Mouse (Mus musculus) sigmoid colon, adult 10 weeks (tissue): ENCODE results near the gene Trim45. TPM values are rescaled to one million over a fixed set of nuclear protein-coding genes. Genes with fewer than 3 reads are reported as not detected.

Source experiments
- polyA plus RNA-seq: library from polyadenylated mRNA; stranded (reverse); fragments of 350-450 nt; fragmentation: Illumina TruSeq; extraction: RNeasy Lipid Tissue Mini Kit (QIAGEN cat#74804); gene quantifications from one replicate; pipeline ENCODE4 v1.2.3, GENCODE M21; 2014; ENCODE audit warnings: low read depth, low replicate concordance

Trim45 gene
- 0.28 TPM for polyA plus RNA-seq

DNA sequence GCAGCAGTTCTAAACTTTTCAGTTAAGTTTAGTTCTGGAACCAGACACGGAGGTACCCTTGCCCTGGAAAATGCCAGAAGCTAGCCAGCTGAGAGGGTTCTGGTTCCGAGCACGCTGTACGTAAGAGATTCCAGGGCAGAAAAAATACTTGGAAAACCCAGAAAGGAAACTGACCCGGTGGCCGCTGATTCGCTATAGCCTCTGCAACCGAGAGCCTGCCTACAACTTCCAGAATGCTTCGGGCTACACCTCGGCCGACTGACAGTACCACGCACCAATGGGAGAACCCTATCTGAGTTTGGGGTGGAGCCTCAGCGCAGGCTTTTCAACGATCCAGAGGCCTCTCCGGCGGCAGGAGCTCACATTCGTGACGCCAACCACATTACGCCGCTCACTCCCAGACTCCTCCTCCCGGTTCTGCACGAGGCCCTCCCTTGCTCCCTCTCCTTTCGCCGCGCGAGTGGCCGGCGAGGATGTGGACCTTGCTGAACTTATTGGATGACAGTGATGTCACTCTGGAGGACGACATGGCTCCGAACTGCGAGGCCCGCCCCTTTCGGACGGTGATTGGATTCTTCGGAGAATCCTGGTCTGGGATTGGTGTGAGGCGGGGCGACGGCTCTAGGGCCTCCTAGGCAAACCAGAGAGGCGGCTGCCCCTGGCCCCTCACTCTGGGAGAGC, at the start of gene Trim45:
Gene Trim45 (plus strand): TSS at position 378 of the 681 bp plus-strand sequence.

DNA sequence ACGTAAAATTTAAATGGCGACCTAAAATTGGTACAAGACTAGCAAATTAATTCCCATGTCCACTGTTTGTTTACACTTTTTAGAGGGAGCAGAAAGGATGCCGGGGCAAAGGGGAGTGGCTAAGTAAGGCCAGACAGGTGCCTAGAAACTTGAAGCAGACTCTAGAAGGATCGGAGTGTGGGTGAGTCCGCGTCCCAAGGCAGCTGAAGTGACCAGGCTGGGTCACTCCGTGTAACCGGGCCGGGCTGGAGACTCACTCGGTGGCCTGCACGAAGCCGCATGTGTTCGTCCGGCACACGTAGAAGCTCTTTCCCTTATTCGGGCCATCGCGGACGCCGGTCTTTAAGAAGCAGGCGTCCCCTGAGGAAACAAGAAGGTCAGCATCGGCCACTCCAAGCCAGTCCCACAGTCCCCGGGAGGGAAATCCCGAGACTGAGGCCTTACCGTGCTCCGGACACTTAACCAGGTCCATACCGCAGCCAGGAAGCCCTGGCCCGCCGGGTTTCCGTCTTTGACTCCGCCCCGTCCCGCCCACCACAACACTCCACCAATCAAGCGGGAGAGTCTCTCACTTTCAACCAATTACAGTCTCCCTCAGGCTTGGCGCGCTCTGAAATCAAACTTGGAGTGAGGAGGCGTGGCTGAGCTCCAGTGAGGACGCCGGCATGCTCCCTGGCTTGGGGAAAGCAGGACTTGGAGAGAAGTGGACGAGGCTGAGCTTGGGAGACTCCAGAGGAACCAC, 47.3 kb downstream of the Trim45 start, which contains the start of gene Ttf2:
Gene Ttf2 (minus strand): TSS at position 488 of the 742 bp plus-strand sequence.

Other genes starting within 250 kb of the Trim45 start
- gene Man1a2, start 236.7 kb upstream of the Trim45 start, polyA plus RNA-seq = 116 TPM
- gene Vtcn1, start 96.7 kb upstream of the Trim45 start, polyA plus RNA-seq = 2.5 TPM
- 2.7 TPM for gene Ttf2, start 47.5 kb downstream of the Trim45 start, polyA plus RNA-seq
- gene Cd101, start 107.4 kb downstream of the Trim45 start, polyA plus RNA-seq = 0.22 TPM
- 40.7 TPM for gene Ptgfrn, start 188.1 kb downstream of the Trim45 start, polyA plus RNA-seq